Mouse (Mus musculus): ENCODE measurements around the gene Specc1l. TPM values are rescaled to one million over a fixed set of nuclear protein-coding genes. Genes with fewer than 3 reads are reported as not detected.

The Specc1l gene
- polyA plus RNA-seq, 1 experiment from 2014 or later, result 23.4 TPM

GRCm38 (mm10) chr10:75231876-75232275, 20.0 kb downstream of the Specc1l start:
- Histone ChIP-seq H3K4me1 (ENCODE audit: control insufficient read depth, insufficient read depth, low read length) (no peaks in the 10 kb centered on the region), H3K9me3 (ENCODE audit: control insufficient read depth, low read length) (no peaks in the 10 kb centered on the region), H3K4me3 (ENCODE audit: low read depth, low read length) (no peak overlapping the region), H3K9ac (ENCODE audit: low read length) (no peak overlapping the region), H3K27me3 (ENCODE audit: control insufficient read depth, insufficient read depth, low read length) (no peaks in the 10 kb centered on the region), H3K4me2 (ENCODE audit: low read depth, severe bottlenecking) (no peak overlapping the region), H3K27ac (replicated peaks; ENCODE audit: low read depth, low read length) (no peak overlapping the region), H3K36me3 (ENCODE audit: control insufficient read depth, insufficient read depth, low read length) (peaks cover 2% of the 10 kb centered on the region; the same call in 1 of the 2 replicates)
- ATAC-seq (ENCODE audit: insufficient number of reproducible peaks, low FRiP score, low TSS enrichment, low read depth) (no peak), DNase-seq (ENCODE audit: low spot score) (no peak)
- 100% methylated on average over 1 of the region's 1 CpGs for WGBS

GRCm38 (mm10) chr10:75232612-75233155, 20.8 kb downstream of the Specc1l start:
- Histone ChIP-seq H3K4me3 (ENCODE audit: low read depth, low read length) (no peak overlapping the region), H3K4me1 (ENCODE audit: control insufficient read depth, insufficient read depth, low read length) (no peaks in the 10 kb centered on the region), H3K9me3 (ENCODE audit: control insufficient read depth, low read length) (no peaks in the 10 kb centered on the region), H3K9ac (ENCODE audit: low read length) (no peak overlapping the region), H3K27ac (replicated peaks; ENCODE audit: low read depth, low read length) (no peak overlapping the region), H3K27me3 (ENCODE audit: control insufficient read depth, insufficient read depth, low read length) (no peaks in the 10 kb centered on the region), H3K36me3 (ENCODE audit: control insufficient read depth, insufficient read depth, low read length) (peaks cover 2% of the 10 kb centered on the region; the same call in 1 of the 2 replicates), H3K4me2 (ENCODE audit: low read depth, severe bottlenecking) (no peak overlapping the region)
- no peak for DNase-seq (ENCODE audit: low spot score)
- ATAC-seq (ENCODE audit: insufficient number of reproducible peaks, low FRiP score, low TSS enrichment, low read depth), result no peak
- WGBS, result 98% methylated on average over 4 of the region's 4 CpGs

GRCm38 (mm10) chr10:75233489-75233888, 21.6 kb downstream of the Specc1l start:
- Histone ChIP-seq H3K36me3 (ENCODE audit: control insufficient read depth, insufficient read depth, low read length) (peaks cover 2% of the 10 kb centered on the region; the same call in 1 of the 2 replicates), H3K9ac (ENCODE audit: low read length) (no peak overlapping the region), H3K4me2 (ENCODE audit: low read depth, severe bottlenecking) (no peak overlapping the region), H3K9me3 (ENCODE audit: control insufficient read depth, low read length) (no peaks in the 10 kb centered on the region), H3K27me3 (ENCODE audit: control insufficient read depth, insufficient read depth, low read length) (no peaks in the 10 kb centered on the region), H3K4me3 (ENCODE audit: low read depth, low read length) (no peak overlapping the region), H3K27ac (replicated peaks; ENCODE audit: low read depth, low read length) (no peak overlapping the region), H3K4me1 (ENCODE audit: control insufficient read depth, insufficient read depth, low read length) (no peaks in the 10 kb centered on the region)
- ATAC-seq (ENCODE audit: insufficient number of reproducible peaks, low FRiP score, low TSS enrichment, low read depth) (no peak), DNase-seq (ENCODE audit: low spot score) (no peak)
- whole genome bisulfite sequencing, result 88% methylated on average over 2 of the region's 2 CpGs

- H3K27me3 ChIP-seq (ENCODE audit: control insufficient read depth, insufficient read depth, low read length), result no peaks in the 10 kb centered on the region
- no peak overlapping the region for H3K4me3 ChIP-seq (ENCODE audit: low read depth, low read length)
- no peak overlapping the region for H3K9ac ChIP-seq (ENCODE audit: low read length)
- H3K4me1 ChIP-seq (ENCODE audit: control insufficient read depth, insufficient read depth, low read length), result no peaks in the 10 kb centered on the region
- H3K27ac ChIP-seq (replicated peaks; ENCODE audit: low read depth, low read length), result no peak overlapping the region
- peaks cover 2% of the 10 kb centered on the region; the same call in 1 of the 2 replicates for H3K36me3 ChIP-seq (ENCODE audit: control insufficient read depth, insufficient read depth, low read length)
- H3K4me2 ChIP-seq (ENCODE audit: low read depth, severe bottlenecking), result no peak overlapping the region
- ATAC-seq (ENCODE audit: insufficient number of reproducible peaks, low FRiP score, low TSS enrichment, low read depth) (no peak), DNase-seq (ENCODE audit: low spot score) (no peak)
- no peaks in the 10 kb centered on the region for H3K9me3 ChIP-seq (ENCODE audit: control insufficient read depth, low read length)
- WGBS, result 93% methylated on average over 2 of the region's 2 CpGs
Observed at GRCm38 (mm10) chr10:75235726-75236125, 23.9 kb downstream of the Specc1l start.

GRCm38 (mm10) chr10:75236156-75236555, 24.3 kb downstream of the Specc1l start:
- no peaks in the 10 kb centered on the region for H3K27me3 ChIP-seq (ENCODE audit: control insufficient read depth, insufficient read depth, low read length)
- H3K36me3 ChIP-seq (ENCODE audit: control insufficient read depth, insufficient read depth, low read length), result no peaks in the 10 kb centered on the region; the same call in 1 of the 2 replicates
- 95% methylated on average over 3 of the region's 3 CpGs for WGBS

GRCm38 (mm10) chr10:75237166-75237565, 25.3 kb downstream of the Specc1l start:
- H3K36me3 ChIP-seq (ENCODE audit: control insufficient read depth, insufficient read depth, low read length), result no peaks in the 10 kb centered on the region
- H3K4me1 ChIP-seq (ENCODE audit: control insufficient read depth, insufficient read depth, low read length), result no peaks in the 10 kb centered on the region
- H3K4me2 ChIP-seq (ENCODE audit: low read depth, severe bottlenecking), result no peak overlapping the region
- WGBS, result 93% methylated on average over 2 of the region's 2 CpGs
- no peaks in the 10 kb centered on the region for H3K9me3 ChIP-seq (ENCODE audit: control insufficient read depth, low read length)
- no peak overlapping the region for H3K4me3 ChIP-seq (ENCODE audit: low read depth, low read length)
- H3K27ac ChIP-seq (replicated peaks; ENCODE audit: low read depth, low read length), result no peak overlapping the region
- no peak overlapping the region for H3K9ac ChIP-seq (ENCODE audit: low read length)
- DNase-seq (ENCODE audit: low spot score) (no peak), ATAC-seq (ENCODE audit: insufficient number of reproducible peaks, low FRiP score, low TSS enrichment, low read depth) (no peak)
- no peaks in the 10 kb centered on the region for H3K27me3 ChIP-seq (ENCODE audit: control insufficient read depth, insufficient read depth, low read length)

More at GRCm38 (mm10) chr10:75236156-75236555, 24.3 kb downstream of the Specc1l start:
- no peak for DNase-seq (ENCODE audit: low spot score)
- ATAC-seq (ENCODE audit: insufficient number of reproducible peaks, low FRiP score, low TSS enrichment, low read depth), result no peak
- Histone ChIP-seq H3K4me1 (ENCODE audit: control insufficient read depth, insufficient read depth, low read length) (no peaks in the 10 kb centered on the region), H3K9ac (ENCODE audit: low read length) (no peak overlapping the region), H3K9me3 (ENCODE audit: control insufficient read depth, low read length) (no peaks in the 10 kb centered on the region), H3K27ac (replicated peaks; ENCODE audit: low read depth, low read length) (no peak overlapping the region), H3K4me2 (ENCODE audit: low read depth, severe bottlenecking) (no peak overlapping the region), H3K4me3 (ENCODE audit: low read depth, low read length) (no peak overlapping the region)

- peaks cover 5% of the 10 kb centered on the region for H3K36me3 ChIP-seq (ENCODE audit: control insufficient read depth, insufficient read depth, low read length)
- no peaks in the 10 kb centered on the region for H3K4me1 ChIP-seq (ENCODE audit: control insufficient read depth, insufficient read depth, low read length)
- H3K4me3 ChIP-seq (ENCODE audit: low read depth, low read length), result no peak overlapping the region
- WGBS, result 90% methylated on average over 8 of the region's 8 CpGs
- no peak overlapping the region for H3K9ac ChIP-seq (ENCODE audit: low read length)
- no peaks in the 10 kb centered on the region for H3K27me3 ChIP-seq (ENCODE audit: control insufficient read depth, insufficient read depth, low read length)
- ATAC-seq (ENCODE audit: insufficient number of reproducible peaks, low FRiP score, low TSS enrichment, low read depth), result no peak
- no peak overlapping the region for H3K27ac ChIP-seq (replicated peaks; ENCODE audit: low read depth, low read length)
- H3K4me2 ChIP-seq (ENCODE audit: low read depth, severe bottlenecking), result no peak overlapping the region
- DNase-seq (ENCODE audit: low spot score), result no peak
- no peaks in the 10 kb centered on the region for H3K9me3 ChIP-seq (ENCODE audit: control insufficient read depth, low read length)
Observed at GRCm38 (mm10) chr10:75240583-75241250, 28.8 kb downstream of the Specc1l start.

- ATAC-seq (ENCODE audit: insufficient number of reproducible peaks, low FRiP score, low TSS enrichment, low read depth) (no peak), DNase-seq (ENCODE audit: low spot score) (no peak)
- Histone ChIP-seq H3K4me1 (ENCODE audit: control insufficient read depth, insufficient read depth, low read length) (no peaks in the 10 kb centered on the region), H3K4me3 (ENCODE audit: low read depth, low read length) (no peak overlapping the region), H3K27me3 (ENCODE audit: control insufficient read depth, insufficient read depth, low read length) (no peaks in the 10 kb centered on the region), H3K36me3 (ENCODE audit: control insufficient read depth, insufficient read depth, low read length) (peaks cover 11% of the 10 kb centered on the region), H3K9ac (ENCODE audit: low read length) (no peak overlapping the region), H3K27ac (replicated peaks; ENCODE audit: low read depth, low read length) (no peak overlapping the region), H3K9me3 (ENCODE audit: control insufficient read depth, low read length) (no peaks in the 10 kb centered on the region), H3K4me2 (ENCODE audit: low read depth, severe bottlenecking) (no peak overlapping the region)
- 92% methylated on average over 13 of the region's 13 CpGs for WGBS
Observed at GRCm38 (mm10) chr10:75245806-75246205, 33.9 kb downstream of the Specc1l start.
